Mouse (Mus musculus) layer of hippocampus, adult 9-10 months (tissue): ENCODE data around the gene Wdr45.

ENCODE experiments used
- DNase-seq: peaks from one replicate; pipeline ENCODE4 v3.0.0; 2022; ENCODE audit warnings: low spot score

Wdr45 gene

DNA sequence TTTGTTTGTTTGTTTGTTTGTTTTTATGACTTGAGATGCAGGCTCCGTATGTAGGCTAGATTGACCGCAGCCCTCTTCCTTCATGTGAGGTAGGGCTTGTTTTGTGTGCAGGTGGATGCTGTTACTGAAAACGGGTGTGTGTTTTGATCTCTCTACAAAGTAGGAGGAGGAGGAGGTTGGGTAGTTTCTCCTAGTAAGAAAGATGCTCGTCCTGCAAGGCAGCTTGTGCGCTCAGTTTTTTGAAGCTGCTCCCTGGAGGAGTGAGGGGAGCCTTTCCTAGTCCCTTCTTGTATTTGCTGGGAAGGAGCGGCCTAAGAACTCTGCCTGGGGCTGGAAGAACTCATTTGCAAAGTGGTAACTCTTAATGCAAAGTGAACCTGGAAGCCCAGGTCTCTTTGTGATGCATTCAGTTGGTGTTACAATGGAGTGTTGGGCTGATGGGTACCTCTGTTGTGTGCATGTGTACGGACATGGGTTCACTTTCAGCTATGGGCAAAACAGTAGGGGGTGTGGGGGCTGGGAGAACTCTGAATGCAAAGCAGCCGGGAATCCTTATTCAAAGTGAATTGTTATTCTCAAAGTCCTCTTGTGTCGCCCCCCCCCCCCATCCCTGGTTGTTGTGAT lies 50.6 kb downstream of the Wdr45 start:
- DNase-seq: no peak

- no peak for DNase-seq
Observed at GRCm38 (mm10) chrX:7765281-7765670, 51.1 kb downstream of the Wdr45 start.

GRCm38 (mm10) chrX:7765764-7766163 lies 51.6 kb downstream of the Wdr45 start:
- no peak for DNase-seq

DNA sequence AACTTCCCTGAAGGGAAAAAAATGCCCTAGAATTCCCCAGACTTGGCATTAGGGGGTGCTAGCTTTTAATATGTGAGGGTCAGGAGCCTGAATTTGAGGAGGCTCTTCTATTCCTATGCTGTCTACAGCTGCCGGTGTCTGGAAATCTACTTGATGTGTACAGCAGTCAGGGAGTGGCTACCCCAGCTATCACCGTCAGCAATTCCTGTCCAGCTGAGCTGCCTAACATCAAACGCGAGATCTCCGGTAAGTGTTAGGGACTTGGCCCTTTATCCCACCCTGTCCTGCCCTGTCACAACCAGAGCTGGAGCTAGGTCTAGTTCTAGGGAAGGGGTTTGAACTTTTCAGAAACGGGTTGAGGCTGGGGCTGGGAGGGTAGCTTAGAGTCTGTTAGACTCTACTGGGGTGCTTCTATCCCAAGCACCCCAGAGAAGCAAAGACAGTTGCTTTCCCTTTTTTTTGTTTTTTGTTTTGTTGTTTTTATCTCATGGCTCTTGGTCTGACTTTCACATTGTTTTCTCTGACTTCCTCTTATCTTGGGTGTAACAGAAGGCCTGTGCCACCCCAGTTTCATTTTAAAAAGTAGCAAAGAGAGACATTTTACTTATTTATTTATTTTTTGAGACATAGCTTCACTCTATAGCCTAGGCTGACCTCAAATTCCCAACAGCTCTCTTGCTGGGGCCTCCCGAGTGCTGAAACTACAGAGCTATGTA lies 55.3 kb downstream of the Wdr45 start:
- no peak for DNase-seq

- no peak for DNase-seq
Observed at GRCm38 (mm10) chrX:7772766-7773165, 58.6 kb downstream of the Wdr45 start.

- no peak for DNase-seq
Observed at GRCm38 (mm10) chrX:7775501-7776205, 61.5 kb downstream of the Wdr45 start.

- DNase-seq: no peak
Observed at GRCm38 (mm10) chrX:7776329-7777082, 62.4 kb downstream of the Wdr45 start.
